Mouse (Mus musculus): ENCODE data around the gene 2310061I04Rik. TPM values are rescaled to one million over a fixed set of nuclear protein-coding genes. Genes with fewer than 3 reads are reported as not detected.
"Not testable (repeated sequence)": the region's sequence is repeated elsewhere in the genome, so short reads cannot be mapped to it uniquely, and the experiment has no call there.

2310061I04Rik gene
- 73.4 and 86.8 TPM in 2 replicates for polyA plus RNA-seq (2012; rRNA removed)

DNA sequence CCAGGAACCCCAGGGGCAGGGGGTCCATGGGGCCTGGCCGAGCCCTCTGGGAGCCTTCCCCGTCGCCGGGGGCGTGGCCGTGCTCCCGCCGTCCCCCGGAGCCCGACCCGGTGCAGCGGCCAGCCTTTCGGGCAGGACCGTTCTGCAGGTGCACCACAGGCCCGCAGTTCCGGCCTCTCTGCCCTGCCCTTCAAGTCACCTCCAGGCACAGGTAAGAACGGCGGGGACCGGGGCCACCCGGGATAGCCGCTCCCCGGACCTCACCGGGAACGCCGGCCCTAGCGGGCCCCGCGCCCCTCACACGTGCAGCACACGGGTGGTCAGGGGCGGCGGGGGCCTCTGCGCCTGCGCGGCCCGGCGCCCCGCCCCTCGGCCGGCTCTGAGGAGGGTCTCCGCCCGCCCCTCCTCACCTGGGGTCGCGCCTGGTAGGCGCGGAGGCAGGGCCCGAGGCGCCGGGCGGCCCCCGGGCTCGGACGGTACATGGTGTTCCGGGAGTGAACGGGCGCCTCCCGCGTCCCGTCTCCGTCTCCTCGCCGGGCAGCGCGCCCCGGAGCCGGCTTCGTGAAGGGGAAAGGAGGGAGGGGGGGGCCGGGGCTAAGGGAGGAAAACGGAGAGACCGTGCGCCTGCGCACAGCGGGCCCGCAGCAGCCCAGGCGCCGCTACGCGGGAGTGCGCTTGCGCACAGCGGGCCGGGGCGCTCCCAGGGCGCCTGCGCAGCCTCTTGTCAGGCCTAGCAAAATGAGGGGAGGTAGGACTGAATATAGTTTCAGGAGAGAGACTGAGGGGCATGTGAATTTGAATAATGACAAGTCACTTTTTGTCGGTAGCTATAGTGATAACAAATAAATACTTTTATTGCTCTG, at the start of gene 2310061I04Rik:
Gene 2310061I04Rik, minus strand, starts transcription at position 651 of the 863 bp plus-strand sequence.
- TF ChIP-seq POLR2A (IDR thresholded peaks at IDR 0.05; ENCODE audit: control insufficient read depth, extremely low read depth, insufficient read depth, low read length, poor library complexity), result peak; percentile 41; the same call in 1 of the 2 replicates
- TF ChIP-seq CTCF (IDR thresholded peaks at IDR 0.05; ENCODE audit: borderline replicate concordance, control insufficient read depth, extremely low read depth, insufficient read depth, low read length, poor library complexity), result 0 out of 2 replicates have a peak, but pooled peaks have one; percentile 25
- H3K27me3 ChIP-seq (ENCODE audit: control insufficient read depth, insufficient read depth, low read length), result no peaks in the 10 kb centered on the region
- under 1% methylated on average over 86 of the region's 86 CpGs for WGBS
- peaks cover 14% of the 10 kb centered on the region for H3K4me1 ChIP-seq (replicated peaks; ENCODE audit: control insufficient read depth, insufficient read depth, low read length)
- H3K4me3 ChIP-seq (ENCODE audit: control insufficient read depth, insufficient read depth, low read length), result peak within 1 kb of the TSS; percentile 98
- H3K36me3 ChIP-seq (ENCODE audit: control insufficient read depth, insufficient read depth, low read length), result peaks cover 14% of the 10 kb centered on the region
- peak within 1 kb of the TSS; percentile 62 for H3K27ac ChIP-seq (ENCODE audit: control insufficient read depth, insufficient read depth, low read length)
- DNase-seq, result peak; percentile 91

DNA sequence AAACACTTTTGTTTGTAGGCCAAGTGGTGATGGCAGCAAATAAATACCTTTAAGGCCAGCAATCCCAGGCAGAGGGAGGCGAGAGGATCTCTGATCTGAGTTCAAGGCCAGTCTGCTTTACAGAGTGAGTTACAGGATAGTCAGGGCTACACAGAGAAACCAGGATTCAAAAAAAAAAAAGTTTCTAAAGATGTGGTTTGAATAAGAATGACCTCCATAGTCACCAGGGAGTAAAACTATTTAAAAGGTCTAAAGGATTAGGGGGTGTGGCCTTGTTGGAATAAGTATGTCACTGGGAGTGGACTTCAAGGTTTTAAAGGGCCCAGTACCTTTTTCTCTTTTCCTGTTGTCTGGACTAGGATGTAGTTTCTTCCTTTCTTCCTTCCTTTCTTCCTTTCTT, 42.7 kb upstream of the 2310061I04Rik start:
- no peak for TF ChIP-seq POLR2A (IDR thresholded peaks at IDR 0.05; ENCODE audit: control insufficient read depth, extremely low read depth, insufficient read depth, low read length, poor library complexity)
- TF ChIP-seq CTCF (IDR thresholded peaks at IDR 0.05; ENCODE audit: borderline replicate concordance, control insufficient read depth, extremely low read depth, insufficient read depth, low read length, poor library complexity), result no peak
- H3K36me3 ChIP-seq (ENCODE audit: control insufficient read depth, insufficient read depth, low read length), result no peaks in the 10 kb centered on the region
- no peak overlapping the region for H3K4me3 ChIP-seq (ENCODE audit: control insufficient read depth, insufficient read depth, low read length)
- no peaks in the 10 kb centered on the region for H3K4me1 ChIP-seq (replicated peaks; ENCODE audit: control insufficient read depth, insufficient read depth, low read length)
- DNase-seq, result no peak
- no peak overlapping the region for H3K27ac ChIP-seq (ENCODE audit: control insufficient read depth, insufficient read depth, low read length)
- H3K27me3 ChIP-seq (ENCODE audit: control insufficient read depth, insufficient read depth, low read length), result no peaks in the 10 kb centered on the region
- 90% methylated on average over 1 of the region's 1 CpGs for WGBS

GRCm38 (mm10) chr17:35939108-35939507, 41.9 kb upstream of the 2310061I04Rik start:
- Histone ChIP-seq H3K27ac (ENCODE audit: control insufficient read depth, insufficient read depth, low read length) (no peak overlapping the region), H3K4me3 (ENCODE audit: control insufficient read depth, insufficient read depth, low read length) (no peak overlapping the region), H3K36me3 (ENCODE audit: control insufficient read depth, insufficient read depth, low read length) (no peaks in the 10 kb centered on the region), H3K27me3 (ENCODE audit: control insufficient read depth, insufficient read depth, low read length) (no peaks in the 10 kb centered on the region), H3K4me1 (replicated peaks; ENCODE audit: control insufficient read depth, insufficient read depth, low read length) (no peaks in the 10 kb centered on the region)
- TF ChIP-seq POLR2A (IDR thresholded peaks at IDR 0.05; ENCODE audit: control insufficient read depth, extremely low read depth, insufficient read depth, low read length, poor library complexity) (no peak), CTCF (IDR thresholded peaks at IDR 0.05; ENCODE audit: borderline replicate concordance, control insufficient read depth, extremely low read depth, insufficient read depth, low read length, poor library complexity) (no peak)
- 91% methylated on average over 2 of the region's 2 CpGs for WGBS
- no peak for DNase-seq

DNA sequence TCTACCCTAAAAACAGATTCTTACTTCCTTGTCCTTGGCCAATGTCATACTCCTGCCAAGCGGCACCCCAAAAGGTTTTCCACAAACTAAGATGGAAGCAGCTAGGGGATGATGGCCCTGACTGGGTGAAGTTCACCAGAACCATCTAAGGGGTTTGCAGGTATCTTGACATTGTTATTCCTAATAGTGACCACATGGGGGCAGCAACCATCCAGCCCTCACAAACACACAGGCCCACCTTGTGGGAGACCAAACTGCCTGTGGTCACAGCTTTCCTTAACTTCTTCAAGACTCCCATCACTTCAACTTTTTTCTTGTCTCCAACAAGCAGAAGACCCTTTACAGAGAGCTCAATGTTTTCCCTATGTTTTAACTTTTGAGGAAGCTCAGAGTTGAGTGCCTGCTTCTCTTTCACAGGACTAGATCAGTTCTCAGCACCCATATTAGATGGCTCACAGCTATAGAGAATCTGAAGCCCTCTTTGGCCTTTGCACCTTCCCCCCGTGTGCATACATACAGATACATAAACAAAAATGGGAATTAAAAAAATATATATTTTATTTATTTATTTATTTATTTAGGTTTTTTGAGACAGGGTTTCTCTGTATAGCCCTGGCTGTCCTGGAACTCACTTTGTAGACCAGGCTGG, 40.6 kb upstream of the 2310061I04Rik start:
- H3K36me3 ChIP-seq (ENCODE audit: control insufficient read depth, insufficient read depth, low read length), result no peaks in the 10 kb centered on the region
- no peak overlapping the region for H3K4me3 ChIP-seq (ENCODE audit: control insufficient read depth, insufficient read depth, low read length)
- H3K27me3 ChIP-seq (ENCODE audit: control insufficient read depth, insufficient read depth, low read length), result no peaks in the 10 kb centered on the region
- TF ChIP-seq POLR2A (IDR thresholded peaks at IDR 0.05; ENCODE audit: control insufficient read depth, extremely low read depth, insufficient read depth, low read length, poor library complexity) (no peak), CTCF (IDR thresholded peaks at IDR 0.05; ENCODE audit: borderline replicate concordance, control insufficient read depth, extremely low read depth, insufficient read depth, low read length, poor library complexity) (peak; percentile 36; the same call in 1 of the 2 replicates)
- H3K4me1 ChIP-seq (replicated peaks; ENCODE audit: control insufficient read depth, insufficient read depth, low read length), result no peaks in the 10 kb centered on the region
- DNase-seq, result peak; percentile 57
- 50% methylated on average over 2 of the region's 2 CpGs for WGBS
- no peak overlapping the region for H3K27ac ChIP-seq (ENCODE audit: control insufficient read depth, insufficient read depth, low read length)

DNA sequence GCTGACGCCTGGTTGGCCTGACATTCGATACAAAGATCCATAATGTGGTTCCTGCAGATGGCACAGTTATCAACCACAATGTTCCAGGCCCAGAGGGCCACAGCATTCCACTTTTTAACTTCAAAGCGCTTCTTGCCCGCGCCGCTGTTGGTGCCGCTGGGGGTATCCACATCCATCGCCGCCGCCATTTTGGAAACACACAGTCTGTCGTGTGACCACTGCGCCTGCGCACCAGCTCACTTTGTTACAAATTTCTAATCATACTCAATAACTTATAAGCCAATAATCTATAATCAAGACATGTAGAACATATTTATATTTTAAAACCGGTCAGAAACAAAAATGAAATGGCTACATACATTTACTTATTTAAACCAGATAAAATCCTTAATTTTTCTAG, 38.5 kb upstream of the 2310061I04Rik start:
- WGBS, result 91% methylated on average over 14 of the region's 14 CpGs
- not testable (repeated sequence) for H3K4me3 ChIP-seq (ENCODE audit: control insufficient read depth, insufficient read depth, low read length); H3K36me3 ChIP-seq (ENCODE audit: control insufficient read depth, insufficient read depth, low read length); H3K4me1 ChIP-seq (replicated peaks; ENCODE audit: control insufficient read depth, insufficient read depth, low read length); DNase-seq; H3K27ac ChIP-seq (ENCODE audit: control insufficient read depth, insufficient read depth, low read length); H3K27me3 ChIP-seq (ENCODE audit: control insufficient read depth, insufficient read depth, low read length)

DNA sequence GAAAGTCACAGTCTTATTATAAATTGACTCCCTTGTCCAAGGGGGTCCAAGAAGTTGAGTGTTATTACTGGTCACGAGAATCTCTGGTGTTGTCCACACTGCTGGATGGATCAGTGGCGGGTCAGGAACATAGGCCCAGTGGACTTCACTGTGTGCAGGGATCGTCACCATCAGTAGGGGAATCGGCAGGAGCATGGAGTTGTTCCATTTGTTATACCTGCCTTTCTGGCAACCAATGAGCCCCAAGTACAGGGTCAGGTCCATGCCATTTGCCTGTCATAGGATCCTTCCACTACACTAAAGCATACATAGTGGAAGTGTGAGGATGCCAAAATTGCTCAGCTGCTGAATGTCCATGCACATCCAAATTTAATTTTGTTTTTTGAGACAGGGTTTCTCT, 35.4 kb upstream of the 2310061I04Rik start:
- 97% methylated on average over 4 of the region's 4 CpGs for WGBS
- Histone ChIP-seq H3K36me3 (ENCODE audit: control insufficient read depth, insufficient read depth, low read length) (peaks cover 36% of the 10 kb centered on the region), H3K4me1 (replicated peaks; ENCODE audit: control insufficient read depth, insufficient read depth, low read length) (no peaks in the 10 kb centered on the region), H3K4me3 (ENCODE audit: control insufficient read depth, insufficient read depth, low read length) (no peak overlapping the region), H3K27ac (ENCODE audit: control insufficient read depth, insufficient read depth, low read length) (no peak overlapping the region), H3K27me3 (ENCODE audit: control insufficient read depth, insufficient read depth, low read length) (no peaks in the 10 kb centered on the region)
- DNase-seq, result no peak
- TF ChIP-seq POLR2A (IDR thresholded peaks at IDR 0.05; ENCODE audit: control insufficient read depth, extremely low read depth, insufficient read depth, low read length, poor library complexity) (no peak), CTCF (IDR thresholded peaks at IDR 0.05; ENCODE audit: borderline replicate concordance, control insufficient read depth, extremely low read depth, insufficient read depth, low read length, poor library complexity) (no peak)

Data from thymus, adult 2 months (tissue).